Mouse (Mus musculus) kidney, postnatal 14 days (tissue): Measurements from ENCODE around the gene Olfr155.

ENCODE experiments used
- DNase-seq: peaks from one replicate; pipeline ENCODE4 v3.0.0; 2022; ENCODE audit warnings: mixed read lengths

Olfr155 gene

GRCm38 (mm10) chr4:43851265-43851664 is at the start of gene Olfr155:
Olfr155 (plus strand) TSS chr4:43851565.
- no peak for DNase-seq

- DNase-seq, result no peak
Observed at GRCm38 (mm10) chr4:43822896-43823550, 28.3 kb upstream of the Olfr155 start.

DNA sequence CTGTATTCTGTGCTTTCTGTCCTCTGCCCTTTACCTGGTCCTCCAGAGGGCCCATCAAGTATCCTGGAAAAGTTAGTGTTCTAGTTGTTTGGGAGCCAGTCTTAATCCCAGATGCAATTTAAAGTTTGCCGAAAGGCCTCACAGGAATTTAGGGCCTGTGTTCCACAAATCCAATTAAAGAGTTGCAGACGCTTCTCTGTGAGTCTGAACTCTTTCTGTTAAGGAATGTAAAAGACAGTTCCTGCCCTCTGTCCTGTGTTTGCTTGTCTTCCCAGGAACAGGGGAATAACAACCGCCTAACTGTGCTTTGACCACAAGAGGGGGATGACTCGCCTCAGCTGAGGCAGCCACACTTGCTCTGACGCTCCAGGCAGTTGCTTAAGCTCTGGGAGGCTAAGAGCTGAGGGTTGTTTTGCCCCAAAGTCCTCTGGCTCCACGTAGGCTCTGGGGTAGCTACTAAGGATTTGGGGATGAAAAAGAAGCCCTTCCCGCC is 27.5 kb upstream of the Olfr155 start, which contains the start of gene Olfr156:
Gene Olfr156, minus strand, starts transcription at position 51 of the 493 bp plus-strand sequence.
- peak; percentile 41 for DNase-seq

DNA sequence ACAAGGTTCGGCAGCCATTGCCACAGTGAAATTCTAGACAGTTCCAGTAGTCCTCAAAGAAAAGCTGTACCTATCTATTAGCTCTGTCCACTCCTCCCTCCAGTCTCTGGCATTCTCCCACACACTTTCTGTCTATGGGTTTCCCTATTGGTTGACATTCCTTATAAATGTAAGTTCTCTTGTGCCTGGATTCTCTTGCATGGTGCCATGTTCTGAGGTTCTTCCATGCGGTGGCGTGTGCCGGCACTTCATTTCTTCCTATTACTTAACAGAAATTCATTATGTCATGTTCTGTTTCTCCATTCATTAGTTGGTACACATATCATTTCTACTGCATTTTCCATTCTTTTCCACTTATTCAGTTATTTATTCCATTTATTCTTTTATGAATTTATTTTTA is 22.6 kb upstream of the Olfr155 start:
- no peak for DNase-seq

DNA sequence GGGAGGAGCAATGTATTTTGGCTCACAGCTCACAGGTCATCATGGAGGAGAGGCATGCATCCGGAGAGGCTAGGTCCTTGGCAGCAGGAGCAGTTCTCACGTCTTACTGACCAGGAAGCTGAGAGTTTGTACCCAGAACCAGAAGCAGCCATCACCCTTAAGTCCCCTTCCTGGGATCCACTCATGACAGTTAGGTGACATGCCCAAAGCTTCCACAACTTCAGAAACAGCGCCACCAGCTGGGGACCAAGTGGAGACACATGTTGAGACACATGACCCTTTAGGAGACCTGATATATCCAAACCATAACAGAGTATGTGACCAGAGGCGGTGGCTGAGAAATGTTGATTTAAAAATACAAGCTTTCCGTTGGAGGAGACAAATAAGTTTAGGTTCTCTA is 19.3 kb upstream of the Olfr155 start:
- no peak for DNase-seq

DNA sequence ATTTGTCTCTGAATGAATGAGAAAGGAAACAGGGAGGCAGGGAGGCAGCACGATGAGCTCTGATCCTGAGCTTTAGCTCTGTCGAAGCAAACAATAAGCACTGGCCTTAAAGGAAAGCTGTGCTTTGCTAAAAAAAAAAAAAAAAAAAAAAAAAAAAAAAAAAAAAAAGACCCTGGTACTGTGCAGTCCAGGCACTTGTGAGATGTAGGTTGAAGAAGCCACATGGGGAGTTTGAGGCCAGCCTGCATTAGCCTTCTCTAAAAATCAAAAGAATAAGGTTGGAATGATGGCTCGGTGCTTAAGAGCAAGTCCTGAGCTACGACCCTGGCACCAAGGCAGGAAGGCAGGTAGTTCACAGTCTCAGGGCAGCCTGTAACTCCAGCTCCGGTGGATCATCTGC is 17.6 kb upstream of the Olfr155 start:
- no peak for DNase-seq

GRCm38 (mm10) chr4:43834749-43835148 is 16.6 kb upstream of the Olfr155 start:
- DNase-seq, result no peak

DNA sequence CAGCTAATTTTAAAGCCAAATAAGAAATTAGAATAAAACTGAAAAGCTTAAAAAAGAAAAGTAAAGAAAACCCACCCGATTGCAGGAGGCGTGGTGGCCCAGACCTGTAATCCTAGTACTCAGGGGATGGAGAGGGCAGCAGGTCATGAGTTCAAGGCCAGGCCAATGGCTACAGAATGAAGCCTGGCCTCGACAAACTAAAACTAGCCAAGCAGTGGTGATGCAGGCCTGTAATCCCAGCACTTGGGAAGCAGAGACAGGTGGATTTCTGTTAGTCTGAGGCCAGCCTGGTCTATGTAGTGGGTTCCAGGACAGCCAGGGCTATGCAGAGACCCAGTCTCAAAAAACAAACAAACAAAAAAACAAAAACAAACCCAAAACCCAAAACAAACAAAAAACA is 13.0 kb upstream of the Olfr155 start:
- no peak for DNase-seq

DNA sequence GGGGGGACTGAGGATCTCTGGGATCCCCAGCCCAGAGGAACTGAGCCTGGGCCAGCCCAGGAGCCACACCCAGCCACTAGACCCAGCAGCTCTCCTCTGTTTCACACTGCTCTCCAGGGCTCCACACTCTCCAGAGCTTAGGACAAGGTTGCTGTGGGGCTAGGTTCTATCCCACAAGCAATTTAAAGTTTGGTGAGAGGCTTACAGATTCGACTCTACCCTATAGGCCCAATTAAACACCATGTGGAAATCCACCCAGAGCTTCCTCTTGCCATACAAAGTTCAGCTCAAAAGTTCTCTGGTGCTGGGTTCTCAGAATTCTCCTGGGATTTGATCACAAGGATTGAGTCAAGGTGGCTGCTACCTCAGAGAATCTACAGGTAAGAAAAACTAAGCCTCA is 11.3 kb upstream of the Olfr155 start, which contains the start of gene Olfr157:
Gene Olfr157, minus strand, starts transcription at position 101 of the 400 bp plus-strand sequence.
- no peak for DNase-seq

DNA sequence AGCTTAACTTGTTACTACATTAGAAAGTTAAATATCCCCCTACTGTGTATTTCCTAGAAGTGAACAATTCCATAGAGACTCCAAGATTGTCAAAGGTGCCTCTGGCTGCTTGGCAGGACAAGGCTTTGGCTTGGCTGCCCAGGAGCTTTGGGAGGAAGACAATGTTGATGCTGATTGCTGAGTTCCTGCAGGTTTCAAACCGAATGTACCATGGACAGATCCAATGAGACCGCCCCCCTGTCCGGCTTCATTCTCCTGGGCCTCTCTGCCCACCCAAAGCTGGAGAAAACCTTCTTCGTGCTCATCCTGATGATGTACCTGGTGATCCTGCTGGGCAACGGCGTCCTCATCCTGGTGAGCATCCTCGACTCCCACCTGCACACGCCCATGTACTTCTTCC is 2.7 kb downstream of the Olfr155 start:
- DNase-seq, result no peak

DNA sequence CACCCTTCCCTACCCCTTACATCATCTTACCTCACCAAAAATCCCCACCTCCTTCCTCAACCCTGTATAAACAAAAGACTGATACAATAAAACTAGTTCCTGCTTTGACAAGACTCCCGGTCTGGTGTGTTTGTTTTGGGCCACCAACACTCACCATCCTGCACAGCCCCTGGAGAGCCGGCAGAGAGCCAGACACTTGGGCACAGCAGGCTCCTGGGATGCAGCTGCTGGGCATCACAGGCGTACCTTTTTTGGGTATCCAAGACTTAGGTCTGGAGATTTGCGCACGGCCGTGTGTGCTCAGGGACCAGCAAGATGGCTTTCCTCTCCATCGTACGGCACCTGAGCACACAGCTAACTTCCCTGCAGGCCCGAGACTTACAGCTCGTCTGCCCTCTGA is 8.5 kb downstream of the Olfr155 start:
- no peak for DNase-seq

GRCm38 (mm10) chr4:43860744-43861519 is 9.6 kb downstream of the Olfr155 start:
- peak; percentile 73 for DNase-seq

DNA sequence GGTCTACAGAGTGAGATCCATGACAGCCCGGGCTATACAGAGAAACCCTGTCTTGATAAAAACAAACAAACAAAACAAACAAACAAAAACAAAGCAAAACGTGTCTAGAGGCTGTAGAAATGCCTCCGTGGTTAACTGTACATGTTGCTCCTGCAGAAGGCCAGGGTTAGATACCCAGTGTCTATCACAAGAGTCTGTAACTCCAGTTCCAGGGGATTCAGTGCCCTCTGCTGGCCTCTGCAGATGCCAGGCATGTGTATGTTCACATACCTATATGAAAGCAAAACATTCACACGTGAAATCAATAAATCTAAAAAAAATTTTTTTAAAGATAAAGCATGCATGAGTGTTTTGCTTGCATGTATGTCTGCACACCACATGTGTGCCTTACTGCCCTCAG is 11.9 kb downstream of the Olfr155 start:
- DNase-seq, result no peak

DNA sequence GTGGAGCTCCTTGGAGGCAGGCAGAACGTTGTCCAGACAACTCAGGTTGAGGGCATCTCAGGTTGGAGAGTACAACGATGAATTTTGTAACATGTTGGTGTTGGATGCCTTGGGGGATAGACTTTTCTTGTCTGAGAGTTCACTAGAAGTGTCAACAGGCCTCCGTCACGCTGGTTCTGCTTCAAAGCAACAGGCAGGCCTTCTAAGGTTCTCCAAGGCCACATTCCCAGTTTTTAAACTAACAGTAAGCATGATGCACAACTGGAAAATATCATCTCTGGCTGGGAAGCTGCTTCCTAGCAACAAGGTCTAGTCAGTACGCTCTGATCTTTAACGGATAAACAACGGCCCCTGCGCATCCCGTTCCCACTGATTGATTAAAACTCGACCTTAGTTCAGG is 18.5 kb downstream of the Olfr155 start:
- no peak for DNase-seq

DNA sequence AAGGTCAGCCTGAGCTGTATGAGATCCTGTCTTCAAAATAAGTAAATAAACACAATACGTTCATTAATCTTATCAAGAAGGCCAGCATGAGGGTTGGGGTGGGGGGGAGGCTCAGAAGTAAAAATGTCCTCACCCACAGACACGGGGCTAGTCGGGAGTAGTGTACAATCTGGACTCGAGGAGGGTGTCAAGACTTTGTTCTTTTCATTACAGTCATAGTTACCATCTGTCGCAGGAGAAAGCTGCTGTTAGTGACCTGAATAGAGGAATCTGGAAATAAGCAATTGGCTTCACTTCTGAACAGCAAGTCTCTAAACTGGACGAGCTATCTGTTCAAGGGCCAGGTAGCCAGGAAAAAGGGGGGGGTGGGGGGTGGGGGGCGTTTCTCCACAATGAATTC is 23.1 kb downstream of the Olfr155 start:
- no peak for DNase-seq

DNA sequence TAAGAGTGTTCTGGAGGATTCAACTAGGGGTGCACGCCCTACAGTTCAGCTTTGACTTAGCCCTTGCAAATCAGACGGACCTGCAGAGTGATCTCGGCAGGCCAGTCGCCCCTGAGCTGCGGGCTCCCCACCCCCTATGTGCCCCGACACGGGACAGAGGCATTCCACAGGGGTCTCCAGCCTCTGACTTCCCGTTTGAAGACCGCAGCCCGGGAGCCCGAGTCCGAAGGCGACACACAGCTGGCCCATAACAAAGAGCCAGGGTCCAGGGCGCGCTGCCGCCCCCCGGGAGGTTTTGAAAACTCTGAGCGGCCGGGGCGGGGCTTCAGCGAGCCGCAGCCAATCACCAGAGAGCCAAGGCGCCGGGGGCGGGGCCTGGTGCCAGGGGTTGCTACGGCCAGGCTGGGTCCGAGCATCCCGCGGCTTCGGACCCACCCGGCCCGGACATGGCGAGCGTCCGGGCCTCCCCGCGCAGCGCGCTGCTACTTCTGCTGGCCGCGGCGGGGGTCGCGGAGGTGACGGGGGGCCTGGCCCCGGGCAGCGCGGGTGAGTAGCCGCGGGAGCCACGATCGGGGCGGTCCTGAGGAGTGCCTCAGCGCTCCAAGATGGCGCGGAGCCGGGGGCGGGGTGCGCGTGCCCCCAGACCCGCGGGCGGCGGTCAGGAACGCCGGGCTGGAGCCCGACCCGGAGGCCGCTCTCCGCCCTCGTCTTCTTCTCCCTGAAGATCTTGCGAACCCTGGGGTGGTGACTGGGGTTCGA is 24.0 kb downstream of the Olfr155 start, which contains the start of gene Reck:
Gene Reck, plus strand, starts transcription at position 371 of the 759 bp plus-strand sequence.
- DNase-seq, result peak; percentile 94

DNA sequence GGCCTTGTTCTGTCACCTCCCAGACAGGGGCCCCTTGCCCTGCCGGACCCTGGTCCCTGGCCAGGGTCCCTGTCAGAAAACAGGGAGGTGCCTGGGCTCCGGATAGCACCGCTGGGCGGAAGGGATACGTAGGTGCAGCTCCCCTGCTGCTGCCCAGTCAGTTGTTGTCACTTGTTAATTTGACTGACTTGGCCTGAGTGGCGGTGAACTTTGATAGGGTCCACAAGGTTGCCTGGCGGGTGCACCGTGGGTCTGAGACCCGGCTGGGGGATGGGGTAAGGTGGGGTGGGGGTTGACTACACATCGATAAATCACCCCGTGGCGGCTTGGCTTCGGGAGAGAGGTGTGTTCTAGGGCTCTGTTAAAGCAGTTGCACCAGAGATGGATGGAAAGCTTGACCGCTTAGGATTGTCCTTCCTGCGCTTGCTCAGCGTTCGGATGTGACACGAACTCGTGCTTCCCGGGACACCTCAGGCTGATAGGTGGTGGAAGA is 24.6 kb downstream of the Olfr155 start:
- DNase-seq, result peak; percentile 50

- DNase-seq, result no peak
Observed at GRCm38 (mm10) chr4:43877230-43877629, 25.9 kb downstream of the Olfr155 start.

- DNase-seq, result no peak
Observed at GRCm38 (mm10) chr4:43878121-43878776, 26.9 kb downstream of the Olfr155 start.

DNA sequence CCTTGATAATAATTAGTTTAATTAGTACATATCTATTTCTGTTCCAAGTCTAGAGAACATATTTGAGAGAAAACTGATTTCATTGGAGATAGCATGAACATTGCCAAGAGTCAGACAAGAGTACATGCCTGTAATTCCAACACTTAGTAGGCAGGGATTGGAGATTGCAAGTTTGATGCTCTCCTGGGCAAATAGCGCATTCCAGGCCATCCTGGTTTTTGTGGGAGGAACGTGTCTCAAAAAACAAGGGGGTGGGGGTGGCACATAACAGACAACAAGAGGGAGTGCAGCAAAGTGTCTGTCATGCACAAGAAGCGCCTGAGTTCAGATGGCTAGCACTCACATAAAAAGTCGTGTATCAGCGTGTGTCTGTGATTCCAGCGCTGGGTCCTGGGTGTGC is 28.2 kb downstream of the Olfr155 start:
- DNase-seq, result no peak

DNA sequence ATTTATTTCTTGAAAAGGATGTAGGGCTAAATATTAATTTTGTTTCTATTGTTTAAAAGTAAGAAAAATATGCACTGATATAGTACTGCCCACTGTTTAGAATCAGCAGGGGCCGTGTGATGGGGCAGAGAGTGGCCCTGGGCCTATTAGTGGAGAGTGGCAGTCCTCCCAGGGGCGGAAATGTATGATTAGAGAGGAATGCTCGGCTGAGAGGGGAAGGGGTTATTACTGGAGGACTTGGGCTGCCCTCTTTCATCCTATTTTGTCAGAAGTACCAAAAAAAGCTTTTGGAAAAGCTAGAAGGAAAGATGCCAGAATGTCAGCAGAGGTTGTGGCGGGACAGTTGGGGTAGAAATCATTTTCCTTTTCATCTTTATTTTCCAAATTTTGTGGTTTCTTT is 32.8 kb downstream of the Olfr155 start:
- DNase-seq, result peak; percentile 24

GRCm38 (mm10) chr4:43891247-43891646 is 39.9 kb downstream of the Olfr155 start:
- no peak for DNase-seq

GRCm38 (mm10) chr4:43897209-43897608 is 45.8 kb downstream of the Olfr155 start:
- DNase-seq, result no peak
